Mouse (Mus musculus) 3T3-L1 (cell line): Measurements from ENCODE around the gene Mgat4e.
A peak's percentile ranks its signal among the peaks of the same experiment; 100 is the strongest.
"Not testable (repeated sequence)": the region's sequence is repeated elsewhere in the genome, so short reads cannot be mapped to it uniquely, and the experiment has no call there.

Source experiments
- DNase-seq: peaks from one replicate; pipeline ENCODE4 v3.0.0-alpha.2; 2015; ENCODE audit warnings: low read depth, low spot score

Gene Mgat4e

GRCm38 (mm10) chr1:134555871-134556670 is 6.6 kb upstream of the Mgat4e start:
- no peak for DNase-seq

DNA sequence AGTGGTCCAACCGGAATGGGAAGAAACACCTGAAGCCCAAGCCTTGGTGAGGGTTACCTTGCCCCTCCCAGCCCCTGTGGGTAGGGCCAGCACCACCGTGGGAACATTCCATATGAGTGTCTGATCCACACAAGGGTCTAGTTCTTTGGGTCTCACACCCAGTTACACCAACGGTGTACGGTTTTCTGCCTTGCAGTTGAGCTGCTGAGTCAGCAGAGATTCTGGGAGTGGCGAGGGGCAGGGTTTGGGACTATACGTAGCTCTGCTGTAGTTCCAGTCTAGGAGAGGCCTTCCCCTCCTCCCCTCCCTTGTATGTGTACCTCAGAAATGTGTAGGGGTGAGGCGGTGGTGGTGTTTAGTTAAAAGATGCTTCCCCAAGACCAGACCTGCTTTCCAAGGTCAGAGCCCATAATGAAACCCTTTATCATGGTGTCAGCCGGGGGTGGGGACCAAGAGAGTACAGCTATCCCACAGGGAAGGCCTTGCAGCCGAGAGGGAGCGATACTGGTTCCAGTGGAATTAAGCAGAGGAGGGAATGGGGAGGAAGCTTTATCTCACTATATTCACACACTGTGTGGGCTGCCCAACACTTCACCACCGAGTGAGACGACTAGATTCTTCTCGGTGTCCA is 5.9 kb upstream of the Mgat4e start:
- no peak for DNase-seq

GRCm38 (mm10) chr1:134552396-134552795 is 2.9 kb upstream of the Mgat4e start:
- peak; percentile 44 for DNase-seq

DNA sequence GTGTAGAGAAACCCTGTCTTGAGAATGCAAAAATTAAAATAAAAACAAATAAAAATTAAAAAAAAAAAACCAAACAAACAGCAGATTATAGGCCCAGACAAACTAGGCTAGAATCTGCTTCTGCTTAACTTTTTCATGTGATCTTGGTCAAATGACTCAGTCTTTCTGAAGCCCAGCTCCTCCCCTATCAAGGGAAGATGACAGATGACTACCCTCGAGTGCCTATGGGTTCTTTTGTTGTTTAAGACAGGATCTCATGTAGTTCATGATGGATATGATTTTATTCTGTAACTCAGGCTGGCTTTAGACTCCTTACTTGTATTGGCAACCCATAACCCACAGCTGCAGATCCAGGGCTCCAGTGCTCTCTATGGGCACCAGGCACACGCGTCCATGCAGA is 2.4 kb upstream of the Mgat4e start:
- DNase-seq = peak; percentile 83

DNA sequence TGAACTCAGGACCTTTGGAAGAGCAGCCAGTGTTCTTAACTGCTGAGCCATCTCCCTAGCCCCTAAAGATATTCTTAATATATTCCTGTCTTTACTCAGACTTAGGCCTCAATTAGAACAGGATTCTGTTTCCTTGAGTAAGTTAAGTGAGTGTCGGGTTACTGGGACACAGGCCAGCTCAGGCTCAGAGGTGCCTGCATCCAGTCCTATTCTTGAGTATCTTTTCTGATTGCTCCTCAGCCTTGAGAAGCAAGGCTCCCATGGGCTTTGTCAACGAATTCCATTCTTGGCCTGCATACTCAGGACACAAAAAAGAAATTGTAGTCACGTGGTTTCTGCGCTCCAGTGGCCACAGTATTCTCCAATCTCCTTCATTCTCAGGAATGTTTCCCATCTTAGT is 1.3 kb downstream of the Mgat4e start:
- DNase-seq = peak; percentile 91

- DNase-seq = no peak
These were observed 8.9 kb downstream of the Mgat4e start for GRCm38 (mm10) chr1:134540610-134541009.

- no peak for DNase-seq
These were observed 14.0 kb downstream of the Mgat4e start for GRCm38 (mm10) chr1:134535513-134535912.

- no peak for DNase-seq
These were observed 14.4 kb downstream of the Mgat4e start for GRCm38 (mm10) chr1:134535054-134535453.

DNA sequence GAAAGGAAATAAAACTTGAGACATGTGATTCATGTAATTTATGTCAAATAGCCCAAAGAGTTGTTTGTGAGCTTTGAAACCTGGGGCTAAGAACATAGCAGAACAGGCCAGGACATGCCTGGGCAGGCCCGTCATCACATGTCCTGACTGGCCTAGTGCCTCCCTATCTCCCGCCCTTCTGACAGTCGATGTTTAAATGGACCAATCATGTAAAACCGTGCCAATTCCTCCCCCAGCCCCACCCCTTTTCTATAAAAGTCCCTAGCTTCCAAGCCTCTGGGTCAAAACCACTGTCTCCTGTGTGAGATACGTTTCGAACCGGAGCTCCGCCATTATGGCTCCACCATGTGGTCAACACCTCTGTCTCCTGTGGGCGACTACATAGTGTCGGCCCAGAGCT is 15.8 kb downstream of the Mgat4e start:
- not testable (repeated sequence) for DNase-seq

DNA sequence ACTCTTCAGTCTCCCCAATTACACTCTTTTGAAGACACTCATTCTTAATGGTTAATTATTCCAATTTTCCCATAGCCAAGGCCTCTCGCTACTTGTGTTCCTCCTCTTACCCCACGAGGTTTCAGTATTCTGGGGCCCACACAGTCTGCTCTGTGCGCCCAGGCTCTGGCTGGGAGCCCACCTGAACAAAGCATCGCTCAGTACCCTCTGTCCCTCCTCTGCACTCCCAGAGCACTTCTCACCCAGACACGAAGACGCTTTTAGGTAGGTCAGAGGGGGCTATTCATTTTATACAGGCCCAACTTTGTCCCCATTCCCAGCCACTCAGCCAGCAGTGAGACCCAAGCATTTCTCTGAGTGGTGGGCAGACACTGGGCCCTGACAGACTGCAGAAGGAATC is 18.9 kb downstream of the Mgat4e start:
- DNase-seq = no peak

DNA sequence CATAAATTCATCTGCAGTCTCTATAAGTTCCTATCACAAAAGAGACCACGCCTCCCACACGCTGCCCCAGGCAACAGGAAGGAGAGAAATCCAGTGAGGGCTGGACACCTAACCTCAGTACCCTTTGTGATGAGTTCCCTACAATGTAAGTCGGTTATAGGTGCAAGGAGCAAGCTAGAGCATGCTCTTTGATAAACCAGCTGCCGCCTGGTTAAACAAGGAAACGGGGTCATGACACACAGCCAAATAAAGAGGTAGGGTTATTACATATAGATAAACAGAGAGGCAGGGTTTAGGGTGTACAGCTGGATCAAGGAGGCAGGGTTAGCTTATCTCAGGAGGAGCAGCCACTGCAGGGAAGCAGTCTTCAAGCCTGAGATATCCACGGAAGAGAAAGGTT is 22.7 kb downstream of the Mgat4e start:
- DNase-seq = no peak

- DNase-seq = no peak
These were observed 24.5 kb downstream of the Mgat4e start for GRCm38 (mm10) chr1:134525015-134525414.

DNA sequence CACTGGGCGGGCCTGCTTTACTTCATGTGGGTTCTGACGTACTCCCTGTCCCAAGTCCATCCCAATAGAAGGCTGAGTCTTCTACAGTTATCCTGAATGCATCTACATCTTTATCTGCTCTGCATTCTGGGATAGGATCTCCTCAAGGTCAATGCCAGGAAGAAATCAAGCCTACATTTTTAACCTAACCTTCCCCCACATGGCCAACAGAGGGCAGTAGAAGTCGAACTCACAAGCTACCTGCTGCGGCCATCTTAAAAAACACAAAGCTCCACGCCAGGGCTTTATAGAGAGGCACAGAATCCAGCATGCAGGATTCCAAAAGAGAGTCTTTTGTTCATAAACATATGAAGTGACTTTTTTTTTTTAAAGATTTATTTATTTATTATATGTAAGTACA is 25.1 kb downstream of the Mgat4e start:
- DNase-seq = peak; percentile 67

GRCm38 (mm10) chr1:134522325-134522724 is 27.2 kb downstream of the Mgat4e start:
- DNase-seq = no peak

- no peak for DNase-seq
These were observed 28.3 kb downstream of the Mgat4e start for GRCm38 (mm10) chr1:134521163-134521562.

GRCm38 (mm10) chr1:134520001-134520721 is 29.3 kb downstream of the Mgat4e start:
- no peak for DNase-seq

GRCm38 (mm10) chr1:134519201-134519600 is 30.3 kb downstream of the Mgat4e start:
- not testable (repeated sequence) for DNase-seq

DNA sequence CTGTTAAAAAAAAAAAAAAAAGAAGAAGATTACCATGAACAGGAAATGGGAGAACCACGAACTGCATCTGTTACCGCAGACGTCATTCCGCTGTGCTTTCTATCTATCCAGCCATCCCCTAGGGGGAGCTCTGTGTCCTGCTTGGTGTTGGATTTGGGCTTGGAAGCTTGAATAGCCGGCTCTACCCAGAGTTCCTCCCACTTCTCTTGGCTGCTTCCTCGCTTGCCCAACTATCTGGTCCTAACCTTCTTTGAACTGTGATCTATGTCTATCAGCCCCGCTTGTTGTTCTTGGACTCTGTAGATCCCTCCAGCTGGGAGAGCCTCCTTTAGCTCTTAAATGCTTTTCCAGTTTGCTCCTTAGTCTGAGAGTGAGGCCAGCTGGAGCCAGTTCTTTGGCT is 30.8 kb downstream of the Mgat4e start:
- DNase-seq = peak; percentile 89

- DNase-seq = not testable (repeated sequence)
These were observed 31.6 kb downstream of the Mgat4e start for GRCm38 (mm10) chr1:134517841-134518240.

DNA sequence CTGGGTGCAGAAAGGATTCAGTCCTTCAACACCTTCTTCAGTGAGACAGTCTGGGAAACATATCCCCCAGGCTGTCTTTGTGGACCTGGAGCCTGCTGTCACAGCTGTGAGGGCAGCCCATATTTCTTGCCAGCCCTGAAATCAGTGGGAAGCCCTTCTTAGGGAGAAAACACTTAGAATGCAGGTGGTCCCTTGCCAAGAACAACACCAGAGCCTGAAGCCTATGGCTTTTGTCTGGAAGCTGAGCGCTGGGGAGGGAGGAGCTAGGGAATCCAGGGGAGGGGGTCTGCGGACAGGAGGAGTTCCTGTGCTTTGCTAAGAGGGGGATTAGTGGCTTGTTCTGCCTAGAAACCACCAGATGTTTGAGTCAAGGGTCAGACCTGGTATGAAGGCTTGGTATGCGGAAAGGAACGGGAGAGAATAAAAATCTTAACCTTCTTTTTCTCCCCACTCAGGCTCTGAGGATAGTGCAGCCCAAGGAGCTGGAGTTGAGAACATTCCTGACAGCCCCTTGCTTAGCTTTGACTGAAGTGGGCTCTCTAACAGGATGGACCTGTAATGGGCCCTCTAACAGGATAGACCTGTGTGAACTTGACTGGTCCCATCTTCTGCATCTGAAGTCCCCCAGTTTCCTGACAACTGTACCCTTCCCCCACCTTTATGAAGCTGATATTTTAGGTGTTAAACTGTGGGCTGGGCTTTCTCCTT is 32.8 kb downstream of the Mgat4e start:
- peak; percentile 33 for DNase-seq

GRCm38 (mm10) chr1:134515891-134516290 is 33.6 kb downstream of the Mgat4e start:
- no peak for DNase-seq
